Mouse (Mus musculus) hindbrain, embryonic 16.5 days (tissue): ENCODE results near the gene Gm20481. TPM values are rescaled to one million over a fixed set of nuclear protein-coding genes. Genes with fewer than 3 reads are reported as not detected.
"Not testable (repeated sequence)": the region's sequence is repeated elsewhere in the genome, so short reads cannot be mapped to it uniquely, and the experiment has no call there.

Source experiments
- ATAC-seq: fragments of 200-750 bp; cut with Nextera tagmentation; 2 replicates; pipeline ENCODE4 v1.8.0; 2017; ENCODE audit warnings: moderate TSS enrichment, moderate library complexity
- H3K27ac ChIP-seq: fragments of 300-500 bp; sonication (generic); 2 replicates; pipeline ENCODE4 v1.5.1; 2014; ENCODE audit warnings: low read depth, mild to moderate bottlenecking, control low read depth, low read length, moderate library complexity
- H3K27me3 ChIP-seq: fragments of 300-500 bp; sonication (generic); replicated peaks from 2 replicates; pipeline ENCODE4 v1.6.1; 2014; ENCODE audit warnings: low read length; ENCODE audit not compliant: control insufficient read depth, insufficient read depth
- H3K36me3 ChIP-seq: fragments of 300-500 bp; sonication (generic); 2 replicates; pipeline ENCODE4 v1.6.1; 2014; ENCODE audit warnings: mild to moderate bottlenecking, low read length, moderate library complexity, mixed read lengths; ENCODE audit not compliant: control insufficient read depth, insufficient read depth
- H3K4me1 ChIP-seq: fragments of 300-500 bp; sonication (generic); 2 replicates; pipeline ENCODE4 v1.6.1; 2014; ENCODE audit warnings: low read depth, low read length; ENCODE audit not compliant: control insufficient read depth, insufficient read depth
- H3K4me2 ChIP-seq: fragments of 300-500 bp; sonication (generic); 2 replicates; pipeline ENCODE4 v1.6.1; 2014; ENCODE audit warnings: mild to moderate bottlenecking, low read length, control low read depth, moderate library complexity
- H3K4me3 ChIP-seq: fragments of 300-500 bp; sonication (generic); 2 replicates; pipeline ENCODE4 v1.5.1; 2014; ENCODE audit warnings: mild to moderate bottlenecking, low read length, control low read depth, moderate library complexity
- H3K9ac ChIP-seq: fragments of 300-500 bp; sonication (generic); 2 replicates; pipeline ENCODE4 v1.6.1; 2014; ENCODE audit warnings: low read depth, mild to moderate bottlenecking, control low read depth, low read length, moderate library complexity
- H3K9me3 ChIP-seq: fragments of 300-500 bp; sonication (generic); 2 replicates; pipeline ENCODE4 v1.6.1; 2014; ENCODE audit warnings: mild to moderate bottlenecking, low read length, moderate library complexity; ENCODE audit not compliant: control insufficient read depth
- WGBS: fragments of 180-500 bp; shearing (Covaris S2); extraction: QIAGEN DNeasy Blood & Tissue Kit; methylation state at CpG from one replicate; pipeline ENCODE4 v1.1.7; 2014; 5-methylcytosine and 5-hydroxymethylcytosine counted together
- polyA plus RNA-seq: library from polyadenylated mRNA; unstranded; fragments of >200 nt; fragmentation: Nextera tagmentation; extraction: Ambion mirVana; gene quantifications from 2 replicates; pipeline ENCODE4 v1.2.1, GENCODE M21; 2015

Gm20481 gene
- polyA plus RNA-seq, 1 experiment from 2014 or later: not detected

DNA sequence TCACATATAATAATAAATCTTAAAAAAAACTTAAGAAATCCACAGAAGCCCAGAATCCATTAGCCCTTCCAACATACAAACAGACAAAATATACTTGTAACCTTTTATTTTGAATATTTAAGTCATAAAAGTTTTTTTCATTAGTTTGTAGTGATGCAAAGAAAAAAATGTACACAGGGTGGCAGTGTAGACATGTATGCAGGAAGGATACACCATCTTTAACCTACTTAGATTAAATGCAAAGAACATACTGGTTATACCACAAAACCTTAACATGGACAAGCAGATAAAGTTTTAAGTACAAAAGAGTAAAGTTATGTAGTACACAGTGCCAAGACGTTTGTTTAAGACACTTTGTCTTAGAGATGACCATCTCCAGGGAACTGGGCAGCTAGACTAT lies 13.4 kb upstream of the Gm20481 start:
- Histone ChIP-seq H3K4me3 (no peak overlapping the region), H3K4me1 (peaks cover 2% of the 10 kb centered on the region; the same call in 1 of the 2 replicates), H3K4me2 (no peak overlapping the region), H3K36me3 (no peaks in the 10 kb centered on the region), H3K27ac (no peak overlapping the region), H3K9ac (no peak overlapping the region), H3K9me3 (no peaks in the 10 kb centered on the region), H3K27me3 (no peaks in the 10 kb centered on the region)
- ATAC-seq: no peak
- WGBS: 34% methylated on average over 1 of the region's 1 CpGs

DNA sequence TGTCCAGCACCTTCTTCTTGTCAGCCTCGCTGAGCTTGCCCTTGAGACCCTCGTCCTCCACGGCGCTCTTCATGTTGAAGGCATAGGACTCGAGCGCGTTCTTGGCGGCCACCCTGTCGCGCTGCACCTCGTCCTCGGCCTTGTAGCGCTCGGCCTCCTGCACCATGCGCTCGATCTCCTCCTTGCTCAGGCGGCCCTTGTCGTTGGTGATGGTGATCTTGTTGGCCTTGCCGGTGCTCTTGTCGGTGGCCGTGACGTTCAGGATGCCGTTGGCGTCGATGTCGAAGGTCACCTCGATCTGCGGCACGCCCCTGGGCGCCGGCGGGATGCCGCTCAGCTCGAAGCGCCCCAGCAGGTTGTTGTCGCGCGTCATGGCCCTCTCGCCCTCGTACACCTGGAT lies 12.4 kb upstream of the Gm20481 start:
- ATAC-seq, H3K27ac ChIP-seq, H3K4me3 ChIP-seq, H3K9ac ChIP-seq, H3K36me3 ChIP-seq, H3K9me3 ChIP-seq, H3K4me2 ChIP-seq, H3K4me1 ChIP-seq, H3K27me3 ChIP-seq: not testable (repeated sequence)
- 4% methylated on average over 11 of the region's 40 CpGs for WGBS

DNA sequence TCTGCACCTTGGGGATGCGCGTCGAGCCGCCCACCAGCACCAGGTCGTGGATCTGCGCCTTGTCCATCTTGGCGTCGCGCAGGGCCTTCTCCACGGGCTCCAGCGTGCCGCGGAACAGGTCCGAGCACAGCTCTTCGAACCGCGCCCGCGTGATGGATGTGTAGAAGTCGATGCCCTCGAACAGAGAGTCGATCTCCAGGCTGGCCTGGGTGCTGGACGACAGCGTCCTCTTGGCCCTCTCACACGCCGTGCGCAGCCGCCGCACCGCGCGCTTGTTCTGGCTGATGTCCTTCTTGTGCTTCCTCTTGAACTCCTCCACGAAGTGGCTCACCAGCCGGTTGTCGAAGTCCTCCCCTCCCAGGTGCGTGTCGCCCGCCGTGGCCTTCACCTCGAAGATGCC lies 11.7 kb upstream of the Gm20481 start:
- H3K4me1 ChIP-seq, H3K27me3 ChIP-seq, H3K4me2 ChIP-seq, ATAC-seq, H3K9me3 ChIP-seq, H3K36me3 ChIP-seq, H3K9ac ChIP-seq, H3K27ac ChIP-seq, H3K4me3 ChIP-seq: not testable (repeated sequence)
- 21% methylated on average over 13 of the region's 40 CpGs for WGBS

DNA sequence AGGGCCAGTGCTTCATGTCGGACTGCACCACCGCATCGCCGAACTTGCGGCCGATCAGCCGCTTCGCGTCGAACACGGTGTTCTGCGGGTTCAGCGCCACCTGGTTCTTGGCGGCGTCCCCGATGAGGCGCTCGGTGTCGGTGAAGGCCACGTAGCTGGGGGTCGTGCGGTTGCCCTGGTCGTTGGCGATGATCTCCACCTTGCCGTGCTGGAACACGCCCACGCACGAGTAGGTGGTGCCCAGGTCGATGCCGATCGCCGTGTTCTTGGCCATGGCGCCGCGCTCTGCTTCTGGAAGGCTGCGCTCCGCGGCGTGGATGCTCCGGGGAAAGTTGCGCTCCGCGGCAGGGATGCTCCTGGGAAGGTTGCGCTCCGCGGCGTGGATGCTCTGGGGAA lies 11.0 kb upstream of the Gm20481 start:
- H3K9me3 ChIP-seq, H3K9ac ChIP-seq, H3K4me1 ChIP-seq, H3K27me3 ChIP-seq, H3K36me3 ChIP-seq, H3K27ac ChIP-seq: not testable (repeated sequence)
- WGBS: under 1% methylated on average over 15 of the region's 47 CpGs
- peak; percentile 65 for ATAC-seq
- Histone ChIP-seq H3K4me2 (peak overlapping the region; percentile 63), H3K4me3 (peak overlapping the region; percentile 40)

DNA sequence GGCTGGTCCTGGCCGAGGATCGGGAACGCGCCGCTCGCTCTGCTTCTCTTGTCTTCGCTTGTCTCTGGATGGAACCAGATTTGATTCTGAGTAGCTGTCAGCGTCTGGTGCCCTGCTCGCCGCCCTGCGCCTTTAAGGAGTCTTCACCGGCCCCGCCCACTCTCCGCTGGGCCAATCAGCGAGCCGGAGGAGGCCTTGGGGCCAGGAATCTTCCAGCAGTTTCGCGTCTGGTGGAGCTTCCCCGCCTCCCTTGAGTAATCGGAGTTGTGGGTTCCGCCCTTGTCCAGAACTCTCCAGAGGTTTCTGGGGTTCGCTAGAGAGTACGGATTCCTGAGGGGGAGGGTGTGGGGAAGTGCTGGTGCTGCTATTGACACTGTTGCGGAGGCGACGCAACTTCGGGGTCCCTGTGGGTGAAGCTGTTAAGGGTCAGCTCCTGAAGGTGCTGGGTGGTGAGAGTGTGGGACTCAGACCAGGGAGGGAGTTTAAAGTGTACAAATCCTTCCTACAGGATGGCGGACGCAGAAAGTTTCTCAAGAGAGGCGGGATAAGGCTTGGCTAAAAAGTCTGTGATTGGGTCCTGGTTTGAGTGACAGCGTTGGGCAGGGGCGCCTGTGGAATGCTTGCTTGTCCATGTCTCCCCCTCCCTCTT lies 10.5 kb upstream of the Gm20481 start, which contains the start of gene Hspa1b:
Gene Hspa1b, minus strand, starts transcription at position 109 of the 649 bp plus-strand sequence.
- H3K27ac ChIP-seq: peak within 1 kb of the TSS; percentile 64
- not testable (repeated sequence) for H3K4me1 ChIP-seq, H3K27me3 ChIP-seq, H3K9me3 ChIP-seq, H3K36me3 ChIP-seq
- peak; percentile 96 for ATAC-seq
- WGBS: 0% methylated on average over 23 of the region's 32 CpGs
- peak within 1 kb of the TSS; percentile 42; the same call in 1 of the 2 replicates for H3K9ac ChIP-seq
- peak within 1 kb of the TSS; percentile 63 for H3K4me2 ChIP-seq
- H3K4me3 ChIP-seq: peak within 1 kb of the TSS; percentile 40

DNA sequence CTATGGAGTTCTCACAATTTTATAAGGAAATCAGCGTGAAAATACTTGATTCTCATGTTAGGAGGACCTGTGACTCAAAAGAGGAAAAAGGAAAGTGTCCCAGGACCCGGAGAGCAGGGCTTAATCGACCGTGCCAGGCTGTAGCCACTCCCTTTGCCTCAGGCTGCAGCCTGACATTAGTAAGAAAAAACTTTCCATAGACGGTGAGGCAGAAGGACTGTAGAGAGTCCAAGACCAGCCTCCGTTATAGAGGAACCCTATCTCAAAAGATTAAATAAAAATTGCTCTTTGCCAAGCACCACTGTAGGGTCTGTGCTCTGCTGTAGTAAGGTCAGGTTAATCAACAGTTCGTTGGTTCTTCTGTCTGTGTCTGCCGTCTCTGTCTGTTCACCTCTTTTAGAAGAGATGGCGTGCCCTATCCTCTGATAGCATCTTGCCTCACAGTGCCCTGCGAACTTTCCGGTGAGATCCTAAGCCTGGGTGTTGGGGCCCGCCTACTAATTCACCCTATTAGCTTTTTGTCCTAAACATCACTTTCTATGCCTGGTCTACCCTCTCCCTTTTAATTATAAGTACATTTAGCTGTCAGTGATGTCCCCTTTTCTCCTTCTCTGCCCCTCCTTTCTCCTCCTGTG lies 9.7 kb upstream of the Gm20481 start:
- H3K27ac ChIP-seq: no peak overlapping the region
- ATAC-seq: no peak
- H3K4me3 ChIP-seq: peak overlapping the region; percentile 40
- peak overlapping the region; percentile 63 for H3K4me2 ChIP-seq
- H3K27me3 ChIP-seq: peaks cover 2% of the 10 kb centered on the region; the same call in 1 of the 2 replicates
- no peak overlapping the region for H3K9ac ChIP-seq
- no peaks in the 10 kb centered on the region for H3K9me3 ChIP-seq
- 16% methylated on average over 12 of the region's 12 CpGs for WGBS
- no peaks in the 10 kb centered on the region for H3K36me3 ChIP-seq
- peaks cover 2% of the 10 kb centered on the region; the same call in 1 of the 2 replicates for H3K4me1 ChIP-seq

DNA sequence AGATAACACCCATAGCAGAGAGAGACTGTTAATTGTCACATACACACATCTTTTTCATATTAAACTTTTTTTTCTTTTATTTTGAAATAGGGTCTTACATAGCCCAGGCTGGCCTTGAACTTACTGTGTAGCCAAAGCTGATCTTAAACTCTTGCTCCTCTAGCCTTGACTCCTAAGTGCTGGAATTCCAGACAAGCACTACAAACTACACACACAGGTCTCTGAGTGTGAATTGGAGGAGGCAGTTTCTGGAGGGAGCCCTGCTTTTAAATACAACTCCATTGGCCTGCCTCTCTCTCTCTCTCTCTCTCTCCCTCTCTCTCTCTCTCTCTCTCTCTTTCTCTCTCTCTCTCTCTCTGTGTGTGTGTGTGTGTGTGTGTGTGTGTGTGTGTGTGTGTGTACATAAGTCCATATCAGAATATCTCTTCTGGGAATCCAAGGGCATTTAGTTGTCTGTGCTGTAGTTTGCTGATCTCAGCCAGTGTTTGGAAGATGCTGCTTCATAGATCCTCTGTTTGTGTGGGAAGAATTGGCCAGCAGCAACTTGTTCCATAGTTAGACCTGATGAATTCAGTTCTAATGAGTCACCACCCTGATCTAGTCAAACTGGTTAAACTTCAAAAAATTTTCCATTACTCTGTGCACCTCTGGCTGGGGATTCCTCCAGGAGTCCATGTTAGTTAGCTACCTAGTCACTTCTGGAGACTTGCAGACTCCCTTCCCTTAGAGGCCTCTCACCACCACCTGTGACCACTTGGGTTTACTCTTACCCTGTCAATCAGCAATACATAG lies 8.8 kb upstream of the Gm20481 start:
- no peaks in the 10 kb centered on the region for H3K9me3 ChIP-seq
- H3K27ac ChIP-seq: no peak overlapping the region
- no peak overlapping the region for H3K9ac ChIP-seq
- ATAC-seq: no peak
- no peaks in the 10 kb centered on the region for H3K36me3 ChIP-seq
- peaks cover 2% of the 10 kb centered on the region for H3K27me3 ChIP-seq
- no peak overlapping the region for H3K4me2 ChIP-seq
- peaks cover 2% of the 10 kb centered on the region; the same call in 1 of the 2 replicates for H3K4me1 ChIP-seq
- no peak overlapping the region for H3K4me3 ChIP-seq

DNA sequence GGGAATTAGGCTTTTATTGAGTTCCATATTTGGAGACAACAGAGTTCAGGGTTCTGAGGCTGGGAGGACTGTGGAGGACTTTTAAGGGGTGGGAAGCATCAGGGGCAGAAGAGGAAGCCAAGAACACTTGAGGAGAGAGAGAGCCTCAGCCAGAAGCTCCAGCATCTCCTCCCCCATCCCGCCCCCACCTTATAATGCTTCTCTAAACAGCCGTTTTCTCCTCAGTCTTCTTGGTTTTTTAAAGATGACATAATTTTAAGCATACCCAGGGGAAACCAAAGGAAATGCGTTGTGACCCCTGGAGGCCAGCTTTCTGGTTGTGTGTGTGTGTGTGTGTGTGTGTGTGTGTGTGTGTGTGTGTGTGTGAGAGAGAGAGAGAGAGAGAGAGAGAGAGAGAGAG lies 7.6 kb upstream of the Gm20481 start:
- no peak for ATAC-seq
- no peak overlapping the region for H3K27ac ChIP-seq
- 36% methylated on average over 3 of the region's 3 CpGs for WGBS
- no peak overlapping the region for H3K9ac ChIP-seq
- no peaks in the 10 kb centered on the region for H3K9me3 ChIP-seq
- H3K4me2 ChIP-seq: no peak overlapping the region
- peaks cover 2% of the 10 kb centered on the region; the same call in 1 of the 2 replicates for H3K4me1 ChIP-seq
- H3K27me3 ChIP-seq: peaks cover 2% of the 10 kb centered on the region
- H3K36me3 ChIP-seq: no peaks in the 10 kb centered on the region
- no peak overlapping the region for H3K4me3 ChIP-seq

DNA sequence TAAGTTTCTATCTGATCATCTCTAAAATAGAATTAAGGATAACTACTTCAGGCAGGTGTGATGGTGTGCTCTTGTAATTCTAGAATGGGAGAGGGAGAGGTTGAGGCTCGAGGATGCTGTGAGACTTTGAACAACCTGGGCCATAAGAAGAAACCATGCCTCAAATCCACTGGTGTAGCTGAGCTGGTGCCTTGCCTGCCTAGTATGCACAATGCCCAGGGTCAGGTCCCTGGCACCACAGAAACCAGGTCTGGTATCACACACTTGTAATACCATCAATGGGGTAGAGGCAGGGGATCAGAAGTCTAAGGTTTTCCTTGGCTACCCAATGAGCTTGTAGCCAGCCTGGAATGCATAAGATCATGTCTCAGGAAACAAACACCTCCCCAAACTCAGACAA lies 6.9 kb upstream of the Gm20481 start:
- 50% methylated on average over 1 of the region's 1 CpGs for WGBS

More for the DNA sequence above, 6.9 kb upstream of the Gm20481 start:
- peaks cover 5% of the 10 kb centered on the region for H3K27me3 ChIP-seq
- H3K27ac ChIP-seq: no peak overlapping the region
- no peak for ATAC-seq
- H3K4me1 ChIP-seq: peaks cover 2% of the 10 kb centered on the region; the same call in 1 of the 2 replicates
- no peaks in the 10 kb centered on the region for H3K9me3 ChIP-seq
- H3K4me3 ChIP-seq: no peak overlapping the region
- H3K9ac ChIP-seq: no peak overlapping the region
- no peak overlapping the region for H3K4me2 ChIP-seq
- no peaks in the 10 kb centered on the region for H3K36me3 ChIP-seq
